Mouse (Mus musculus): Measurements from ENCODE around the gene Mup5.
"Not testable (repeated sequence)": the region's sequence is repeated elsewhere in the genome, so short reads cannot be mapped to it uniquely, and the experiment has no call there.

Gene Mup5

DNA sequence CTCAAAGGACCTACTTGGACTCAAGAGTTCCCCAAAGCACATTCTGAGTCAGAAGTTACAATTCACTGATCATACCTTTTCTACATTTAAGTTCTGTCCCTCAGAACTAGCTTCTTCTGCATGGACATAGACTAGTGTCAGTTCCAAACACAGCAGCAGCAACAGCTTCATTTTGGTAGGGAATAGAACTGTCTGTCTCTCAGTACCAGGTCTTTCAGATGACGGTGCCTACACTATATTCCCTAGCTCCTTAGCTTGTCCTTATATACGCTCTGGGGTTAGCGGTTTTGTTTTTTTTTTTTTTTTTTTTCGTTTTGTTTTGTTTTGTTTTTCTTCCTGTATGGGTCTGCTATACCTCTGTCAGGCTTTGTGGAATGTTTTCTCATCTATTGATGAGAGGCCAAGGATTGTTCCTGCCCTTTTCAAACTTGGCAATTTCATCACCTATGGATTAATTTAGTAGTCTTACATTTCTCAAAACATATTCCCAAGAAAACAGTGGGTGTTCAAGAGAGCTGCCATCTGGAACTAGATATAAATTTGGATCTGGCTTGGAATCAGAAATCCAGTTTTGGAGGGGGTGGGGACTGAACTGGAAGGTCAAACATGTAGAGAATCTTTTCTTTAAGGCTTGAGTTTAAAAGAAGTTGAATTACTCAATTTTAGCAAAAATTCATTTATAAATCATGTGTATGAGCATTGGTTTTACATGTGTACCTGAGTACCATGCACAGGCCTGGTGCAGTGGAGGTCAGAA lies at the start of gene Mup5:
TSS of gene Mup5 (minus strand) at position 282 of the 757 bp plus-strand sequence.
- no peak for DNase-seq (ENCODE audit: low spot score)

DNA sequence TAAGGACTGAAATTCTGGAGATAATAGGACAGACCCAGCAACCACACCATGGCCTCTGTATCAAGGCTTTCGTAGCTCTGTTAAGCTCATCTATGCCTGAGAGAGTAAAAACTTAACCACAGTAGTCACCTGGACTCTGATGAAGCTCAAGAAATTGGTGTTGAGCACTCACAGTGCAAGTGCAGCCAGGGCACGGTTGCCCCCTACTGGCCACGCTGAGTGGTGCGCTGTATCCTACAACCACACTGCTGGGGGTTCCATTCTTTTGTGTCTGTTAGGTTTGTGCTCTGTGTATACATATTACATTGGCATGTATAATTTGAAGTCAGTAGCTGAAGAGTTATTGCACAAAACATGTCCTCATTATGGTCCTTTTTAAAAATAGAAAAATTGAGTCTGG lies 23.1 kb upstream of the Mup5 start:
- DNase-seq (ENCODE audit: low spot score): no peak

DNA sequence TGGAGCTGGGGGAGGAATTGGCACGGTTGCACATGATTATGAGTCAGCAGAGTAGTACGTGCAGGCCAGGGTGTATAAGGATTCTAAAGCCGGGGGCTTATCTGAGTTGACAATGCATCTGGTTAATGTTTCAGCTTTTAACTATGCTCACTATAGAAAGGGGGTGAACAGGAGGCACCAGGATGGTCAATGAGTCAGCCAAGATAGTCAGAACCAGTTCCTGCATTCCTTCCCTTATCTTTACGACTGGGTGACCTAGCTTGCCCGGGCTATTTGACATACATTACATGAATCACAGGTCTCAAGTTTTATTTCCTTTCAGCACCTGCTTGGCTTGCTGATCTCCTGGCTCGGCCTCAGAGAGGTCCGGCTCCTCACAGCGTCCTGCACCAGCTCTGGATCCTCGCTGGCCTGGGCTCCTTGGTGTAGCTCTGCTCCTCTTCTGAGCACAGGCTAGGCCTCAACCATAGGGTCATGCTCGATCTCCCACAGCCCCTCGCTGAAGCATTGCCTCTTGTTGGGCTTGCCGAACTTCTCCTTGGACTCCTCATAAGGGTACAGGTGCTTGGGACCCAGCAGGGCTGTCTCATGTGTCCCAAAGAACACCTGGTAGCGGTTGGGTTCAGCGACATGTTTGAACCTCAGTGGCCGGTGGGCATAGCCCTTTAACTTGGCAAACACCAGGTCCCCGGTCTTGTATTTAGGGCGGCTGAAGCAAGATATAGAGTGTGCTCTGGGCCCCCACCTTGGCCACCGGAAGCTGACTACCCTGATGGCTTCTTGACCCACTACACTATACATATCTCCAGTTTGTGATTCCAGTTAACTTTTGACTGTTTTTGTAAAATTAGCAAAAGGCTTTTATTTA lies 21.0 kb upstream of the Mup5 start:
- no peak for DNase-seq (ENCODE audit: low spot score)

DNA sequence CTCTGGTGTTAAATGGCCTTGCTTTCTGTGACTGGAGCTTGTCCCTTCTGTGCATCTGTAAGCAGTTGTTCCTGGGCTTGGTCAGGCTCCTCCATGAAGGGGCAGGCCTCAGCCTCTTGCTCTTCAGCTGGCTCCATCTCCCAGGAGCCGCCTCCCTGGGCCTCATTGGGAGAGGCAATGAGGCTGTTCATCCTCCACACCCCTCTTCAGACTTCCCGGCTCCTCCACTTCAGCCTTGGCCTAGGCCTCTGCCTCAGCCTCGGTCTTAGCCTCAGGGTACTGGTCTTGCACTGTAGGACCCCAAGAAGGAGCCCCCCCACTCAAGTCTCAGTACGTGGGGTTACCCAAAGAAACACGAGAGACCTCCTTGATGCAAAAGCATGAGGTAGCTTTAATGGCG lies 20.3 kb upstream of the Mup5 start:
- no peak for DNase-seq (ENCODE audit: low spot score)

DNA sequence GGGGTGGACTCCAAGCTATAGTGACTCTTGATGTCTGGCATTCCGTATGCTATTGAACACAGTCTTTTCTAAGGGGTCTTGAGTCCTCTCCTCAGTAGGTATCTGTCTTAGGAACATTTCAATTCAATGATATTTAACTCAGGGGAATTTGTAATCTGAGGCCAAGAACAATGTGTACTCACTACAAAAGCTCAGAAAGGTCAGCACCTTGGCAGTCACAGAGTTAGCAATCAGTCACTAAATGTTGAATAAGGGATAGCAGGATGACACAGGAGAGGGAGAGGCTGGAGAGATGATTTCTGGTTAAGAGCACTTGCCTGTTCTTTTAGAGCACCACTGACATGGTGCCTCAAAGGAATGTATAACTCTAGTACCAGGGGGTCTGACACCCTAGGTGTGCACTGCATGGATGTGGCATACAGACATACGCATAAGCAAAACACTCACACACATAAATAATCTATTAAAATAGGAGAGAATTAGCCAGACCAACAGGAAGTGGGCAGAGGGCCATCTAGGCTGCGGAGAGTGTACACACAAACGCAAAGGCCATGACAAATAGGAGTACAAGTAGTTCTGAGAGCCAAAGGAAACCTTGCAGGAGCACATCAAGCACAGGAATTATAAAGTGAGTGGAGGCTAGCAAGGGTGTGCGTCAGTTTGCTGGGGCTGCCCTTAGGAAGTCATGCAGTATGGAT lies 9.9 kb upstream of the Mup5 start:
- no peak for DNase-seq (ENCODE audit: low spot score)

DNA sequence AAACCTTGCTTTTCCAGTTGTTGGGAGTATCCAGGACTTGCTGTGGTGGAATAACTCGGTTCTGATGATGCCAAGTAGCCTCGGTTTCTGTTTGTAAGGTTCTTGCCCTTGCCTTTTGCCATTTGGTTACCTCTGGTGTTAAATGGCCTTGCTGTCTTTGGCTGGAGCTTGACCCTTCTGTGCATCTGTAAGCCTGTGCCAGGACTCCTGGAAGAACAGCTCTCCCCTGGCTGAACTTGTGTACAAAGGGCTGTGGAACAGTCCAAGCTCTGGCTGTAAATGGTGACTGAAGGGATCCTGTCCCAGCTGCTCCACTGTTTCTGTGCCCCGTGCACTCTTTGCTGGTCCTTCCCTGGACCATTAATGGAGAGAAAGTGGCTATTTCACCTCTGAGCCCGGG lies 5.8 kb downstream of the Mup5 start:
- DNase-seq (ENCODE audit: low spot score): no peak

DNA sequence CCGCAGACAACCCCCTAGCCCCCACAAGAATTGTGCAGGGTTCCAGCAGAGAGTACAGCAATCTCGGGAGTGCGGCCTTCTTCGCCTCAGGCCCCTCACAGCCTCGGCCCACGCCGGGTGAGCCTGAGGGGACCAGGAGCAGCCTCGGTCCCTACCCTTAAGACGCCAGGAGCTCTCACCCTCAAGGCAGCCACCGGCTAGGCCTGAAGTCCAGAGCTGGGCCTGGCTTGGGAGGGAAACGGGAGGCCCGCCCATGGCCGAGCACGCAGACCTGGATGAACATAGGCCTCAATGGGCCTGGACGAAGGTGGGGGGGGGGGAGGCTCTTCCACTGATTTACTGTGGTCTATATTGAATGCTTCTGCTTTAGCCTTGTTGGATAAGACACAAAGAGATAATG lies 11.8 kb downstream of the Mup5 start:
- no peak for DNase-seq (ENCODE audit: low spot score)

DNA sequence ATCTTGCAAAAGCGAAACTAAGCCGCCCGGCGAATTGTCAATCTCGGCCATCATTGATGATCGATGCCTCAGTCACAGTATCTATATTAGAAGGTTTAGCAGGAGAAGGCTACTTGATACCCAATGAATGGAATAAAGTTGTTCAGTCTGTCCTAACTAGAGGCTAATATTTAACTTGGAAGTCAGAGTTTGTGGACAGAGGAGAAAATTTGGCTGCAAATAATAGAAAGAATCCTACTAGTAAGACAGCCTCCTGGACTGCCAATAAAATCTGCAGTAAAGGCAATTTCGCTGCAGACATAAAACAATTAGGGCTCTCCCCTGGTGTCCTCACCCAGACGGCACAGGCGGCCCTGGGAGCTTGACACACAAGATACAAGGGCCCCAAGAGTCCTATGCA lies 12.5 kb downstream of the Mup5 start:
- DNase-seq (ENCODE audit: low spot score): not testable (repeated sequence)

DNA sequence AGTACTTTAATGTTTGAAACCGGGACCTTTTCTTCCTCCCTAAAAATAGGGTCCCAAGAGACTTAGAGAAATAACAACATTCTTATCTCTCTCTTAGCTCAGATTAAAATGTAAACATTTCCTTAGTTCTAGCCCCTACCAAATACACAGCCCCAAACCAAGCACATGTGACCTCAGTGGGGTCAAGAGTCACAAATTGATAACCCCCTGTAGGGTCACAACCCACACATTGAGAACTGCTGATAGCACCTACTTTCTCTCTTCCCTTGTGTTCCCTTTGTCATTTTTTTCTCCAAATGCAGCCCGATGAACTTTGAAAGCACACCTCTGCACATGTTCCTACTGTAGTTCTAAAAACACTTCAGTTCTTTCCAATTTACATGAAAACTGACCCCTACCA lies 19.4 kb downstream of the Mup5 start:
- DNase-seq (ENCODE audit: low spot score): no peak

DNA sequence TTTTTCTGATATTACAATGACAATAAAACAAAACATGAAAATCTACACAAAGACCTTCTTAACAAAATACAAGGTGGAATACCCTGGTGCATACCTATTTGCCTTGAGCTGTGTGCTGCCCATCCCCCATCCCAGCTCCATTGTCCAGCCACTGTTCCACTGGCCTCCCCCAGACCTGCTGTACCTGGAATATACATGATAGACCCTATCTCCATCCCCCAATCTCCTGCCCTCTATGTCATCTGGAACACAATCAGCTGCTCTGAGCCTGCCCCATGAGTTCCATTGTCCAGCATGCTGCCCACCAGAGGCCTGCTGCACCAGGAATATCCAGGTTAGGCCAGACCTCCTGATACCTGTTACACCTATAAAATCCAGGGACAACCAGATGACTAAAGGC lies 21.6 kb downstream of the Mup5 start:
- no peak for DNase-seq (ENCODE audit: low spot score)

DNA sequence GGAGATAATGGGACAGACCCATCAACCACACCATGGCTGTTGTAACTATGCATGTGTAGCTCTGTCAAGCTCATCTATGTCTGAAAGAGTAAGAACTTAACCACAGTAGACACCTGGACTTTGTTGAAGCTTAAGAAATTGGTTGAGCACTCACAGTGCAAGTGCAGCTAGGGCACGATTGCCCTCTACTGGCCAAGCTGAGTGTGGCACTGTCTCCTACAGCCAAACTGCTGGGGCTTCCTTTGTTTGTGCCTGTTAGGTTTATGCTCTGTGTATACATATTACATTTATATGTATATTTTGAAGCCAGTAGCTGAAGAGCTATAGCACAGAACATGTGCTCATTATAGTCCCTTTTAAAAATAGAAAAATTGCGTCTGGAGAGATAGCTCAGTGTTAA lies 23.8 kb downstream of the Mup5 start:
- peak; percentile 34 for DNase-seq (ENCODE audit: low spot score)

DNA sequence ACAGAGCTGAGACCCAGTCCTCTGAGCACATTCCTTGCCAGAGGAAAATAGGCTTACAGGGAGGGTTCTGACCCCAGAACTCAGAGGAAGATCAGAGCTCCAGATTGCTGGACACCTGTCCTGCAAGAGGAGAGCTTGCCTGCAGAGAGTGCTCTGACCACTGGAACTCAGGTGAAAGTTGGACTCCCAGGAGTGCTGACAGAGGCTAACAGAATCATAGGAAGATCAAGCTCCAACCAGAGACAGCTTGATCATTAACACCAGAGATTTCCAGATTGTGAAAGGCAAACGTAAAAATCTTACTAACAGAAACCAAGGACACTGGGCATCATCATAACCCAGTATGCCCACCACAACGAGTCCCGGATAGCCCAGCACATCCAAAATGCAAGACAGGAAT lies 26.1 kb downstream of the Mup5 start:
- not testable (repeated sequence) for DNase-seq (ENCODE audit: low spot score)

DNA sequence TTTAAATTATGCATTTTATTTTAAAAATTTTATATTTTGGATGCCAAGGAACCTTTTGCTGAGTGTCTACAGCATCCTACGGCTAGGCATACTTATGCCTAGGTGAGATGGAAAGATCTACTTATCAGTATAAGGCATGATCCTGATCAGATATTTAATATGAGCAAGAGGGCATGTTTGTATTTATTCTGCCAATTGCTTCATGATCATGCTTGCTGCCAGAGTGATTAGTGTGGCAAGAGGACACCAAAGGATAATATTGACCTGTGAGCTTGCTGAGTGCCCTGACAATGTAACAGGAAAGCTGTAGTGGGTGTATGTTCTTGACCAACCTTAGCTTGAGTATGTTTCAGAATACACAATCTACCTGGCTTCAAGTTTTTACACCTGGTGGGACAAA lies 45.3 kb downstream of the Mup5 start:
- DNase-seq (ENCODE audit: low spot score): not testable (repeated sequence)

DNA sequence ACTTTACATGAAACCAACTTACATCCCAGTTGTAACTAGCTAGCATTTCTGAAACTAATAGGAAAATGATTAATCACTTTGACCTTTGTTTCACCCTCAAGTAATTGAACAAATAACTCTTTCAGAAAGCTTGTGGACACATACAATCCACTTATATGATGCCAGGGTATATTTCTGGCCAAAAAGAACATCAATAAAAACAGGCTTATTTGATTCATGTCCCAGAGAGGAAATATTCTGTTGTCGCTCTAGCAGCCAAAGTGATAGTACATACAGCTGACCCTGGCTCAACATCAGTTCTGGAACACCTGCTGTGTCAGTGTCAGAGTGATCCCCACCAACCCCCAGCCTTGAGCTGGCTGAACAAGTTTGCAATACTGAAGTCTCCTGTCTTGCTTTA lies 50.8 kb downstream of the Mup5 start:
- not testable (repeated sequence) for DNase-seq (ENCODE audit: low spot score)

DNA sequence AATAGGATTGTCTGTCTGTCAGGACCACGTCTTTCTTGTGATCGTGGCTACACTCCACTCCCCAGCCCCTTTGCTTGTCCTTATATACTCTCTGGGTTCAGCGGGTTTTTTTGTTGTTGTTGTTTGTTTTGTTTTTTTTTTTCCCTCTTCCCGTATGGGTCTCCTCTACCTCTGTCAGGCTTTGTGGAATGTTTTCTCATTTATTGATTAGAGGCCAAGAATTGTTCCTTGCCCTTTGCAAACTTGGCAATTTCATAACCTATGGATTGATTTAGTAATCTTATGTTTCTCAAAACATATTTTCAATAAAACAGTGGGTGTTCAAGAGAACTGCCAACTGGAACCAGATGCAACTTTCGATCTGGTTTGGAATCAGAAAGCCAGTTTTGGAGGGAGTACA lies 52.9 kb downstream of the Mup5 start, which contains the start of gene Mup19:
TSS of gene Mup19 (minus strand) at position 101 of the 400 bp plus-strand sequence.
- not testable (repeated sequence) for DNase-seq (ENCODE audit: low spot score)
